Mouse (Mus musculus) heart, adult 8-10 months (tissue): ENCODE data around the gene Rab13. TPM values are rescaled to one million over a fixed set of nuclear protein-coding genes. Genes with fewer than 3 reads are reported as not detected.

Source experiments
- DNase-seq: peaks from one replicate; pipeline ENCODE4 v3.0.0; 2022; ENCODE audit warnings: low spot score
- microRNA-seq: library from miRNA; unstranded; fragments of <30 nt; microRNA quantifications from one replicate; pipeline ENCODE4 v1.2.0, GENCODE M21; 2022
- total RNA-seq, 4 experiments: library from RNA; stranded (reverse); gene quantifications; 2 replicates each; pipeline ENCODE4 v1.2.4; 2022

The Rab13 gene
- total RNA-seq, 4 experiments from 2014 or later = 3.1 to 5.6 (median 4.4) TPM

DNA sequence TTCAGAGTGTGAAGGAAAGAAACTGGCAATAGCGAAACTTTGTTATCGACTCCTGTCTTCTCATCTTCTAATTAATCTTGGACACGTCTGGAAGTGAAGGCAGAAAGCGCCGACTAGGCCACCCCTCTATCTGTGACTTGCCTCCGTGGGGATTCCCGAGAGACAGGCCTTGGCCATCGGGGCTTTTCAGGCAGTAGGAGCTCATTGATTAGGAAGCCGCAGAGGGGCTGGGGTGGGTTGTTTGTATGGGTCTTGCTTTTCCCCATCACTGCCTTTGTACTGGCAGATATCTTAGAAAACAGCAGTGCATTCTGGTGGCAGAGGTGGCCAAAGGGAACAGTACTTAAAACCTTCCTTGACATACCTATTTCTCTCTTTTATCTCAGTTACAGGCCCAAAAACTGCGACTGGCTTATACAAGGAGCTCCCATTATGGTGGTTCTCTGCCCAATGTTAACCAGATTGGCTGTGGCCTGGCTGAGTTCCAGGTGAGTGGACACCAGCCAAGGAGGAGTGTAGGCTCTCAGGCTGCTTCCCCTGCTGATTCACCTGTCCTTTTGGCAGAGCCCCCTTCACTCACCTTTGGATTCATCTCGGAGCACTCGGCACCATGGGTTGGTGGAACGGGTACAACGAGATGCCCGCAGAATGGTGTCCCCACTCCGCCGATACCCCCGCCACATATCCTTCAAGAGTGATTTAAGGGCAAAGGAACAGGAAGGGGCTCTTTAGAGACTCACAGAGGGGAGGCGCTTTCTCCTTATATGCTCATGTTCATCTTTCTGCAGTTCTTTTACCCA lies 43.4 kb downstream of the Rab13 start:
- no peak for DNase-seq

DNA sequence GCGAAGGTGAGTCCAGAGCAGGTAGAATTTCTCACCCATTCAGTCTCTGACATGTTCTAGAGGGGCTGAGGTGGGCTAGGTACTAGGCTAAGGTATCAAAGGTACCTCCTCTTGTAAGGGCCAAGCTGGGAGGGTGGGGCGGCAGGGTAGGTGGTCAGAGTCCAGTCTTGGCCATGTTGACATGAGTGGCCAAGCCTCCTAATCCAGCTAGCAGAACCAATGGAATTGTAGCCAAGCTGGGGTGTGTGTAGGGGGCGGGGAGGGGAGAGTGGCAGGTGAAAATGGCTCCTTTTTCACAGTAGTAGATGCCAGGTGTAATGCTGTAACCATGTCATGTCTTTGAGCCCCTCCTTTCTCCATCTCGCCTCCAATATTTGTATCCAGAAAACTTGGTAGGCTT lies 45.0 kb downstream of the Rab13 start:
- DNase-seq = no peak

DNA sequence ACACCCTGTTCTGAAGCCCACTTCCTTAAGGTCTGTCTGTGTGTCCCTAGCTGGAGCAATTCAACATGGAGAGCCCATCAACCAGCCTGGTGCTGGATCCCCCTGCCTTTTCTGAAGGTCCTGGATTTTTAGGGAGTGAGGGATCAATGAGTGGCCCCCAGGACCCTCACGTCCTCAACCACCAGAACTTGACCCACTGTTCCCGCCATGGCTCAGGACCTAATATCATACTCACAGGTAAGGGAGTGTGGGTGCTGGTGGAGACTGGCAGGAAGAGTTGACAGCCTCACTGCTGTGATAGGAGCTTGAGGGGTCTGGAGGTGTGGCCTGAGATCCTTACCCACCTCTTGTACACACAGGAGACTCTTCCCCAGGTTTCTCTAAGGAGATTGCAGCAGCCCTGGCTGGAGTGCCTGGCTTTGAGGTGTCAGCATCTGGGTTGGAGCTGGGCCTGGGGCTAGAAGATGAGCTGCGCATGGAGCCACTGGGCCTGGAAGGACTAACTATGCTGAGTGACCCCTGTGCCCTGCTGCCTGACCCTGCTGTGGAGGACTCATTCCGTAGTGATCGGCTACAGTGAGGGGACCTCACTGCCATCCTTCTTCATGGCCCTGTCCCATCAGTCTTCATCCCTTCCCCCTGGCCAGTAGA lies 49.8 kb downstream of the Rab13 start:
- DNase-seq = no peak

DNA sequence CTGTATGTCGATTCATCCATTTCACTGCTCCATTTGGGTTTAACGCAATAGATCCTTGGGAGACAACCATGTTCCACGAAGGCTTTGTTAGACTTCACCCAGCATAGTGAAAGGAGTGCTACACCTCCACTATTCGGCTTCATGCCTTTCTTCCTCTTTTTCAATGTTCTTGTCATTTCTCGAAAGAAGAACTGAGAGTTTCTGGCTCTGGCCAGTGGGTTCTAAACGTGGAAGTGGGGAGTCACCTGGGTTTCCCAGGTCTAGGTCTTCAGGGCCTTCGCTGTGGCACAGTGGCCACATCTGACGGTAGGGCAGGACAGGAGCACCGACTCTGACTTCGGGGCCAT lies 51.2 kb downstream of the Rab13 start:
- no peak for DNase-seq

DNA sequence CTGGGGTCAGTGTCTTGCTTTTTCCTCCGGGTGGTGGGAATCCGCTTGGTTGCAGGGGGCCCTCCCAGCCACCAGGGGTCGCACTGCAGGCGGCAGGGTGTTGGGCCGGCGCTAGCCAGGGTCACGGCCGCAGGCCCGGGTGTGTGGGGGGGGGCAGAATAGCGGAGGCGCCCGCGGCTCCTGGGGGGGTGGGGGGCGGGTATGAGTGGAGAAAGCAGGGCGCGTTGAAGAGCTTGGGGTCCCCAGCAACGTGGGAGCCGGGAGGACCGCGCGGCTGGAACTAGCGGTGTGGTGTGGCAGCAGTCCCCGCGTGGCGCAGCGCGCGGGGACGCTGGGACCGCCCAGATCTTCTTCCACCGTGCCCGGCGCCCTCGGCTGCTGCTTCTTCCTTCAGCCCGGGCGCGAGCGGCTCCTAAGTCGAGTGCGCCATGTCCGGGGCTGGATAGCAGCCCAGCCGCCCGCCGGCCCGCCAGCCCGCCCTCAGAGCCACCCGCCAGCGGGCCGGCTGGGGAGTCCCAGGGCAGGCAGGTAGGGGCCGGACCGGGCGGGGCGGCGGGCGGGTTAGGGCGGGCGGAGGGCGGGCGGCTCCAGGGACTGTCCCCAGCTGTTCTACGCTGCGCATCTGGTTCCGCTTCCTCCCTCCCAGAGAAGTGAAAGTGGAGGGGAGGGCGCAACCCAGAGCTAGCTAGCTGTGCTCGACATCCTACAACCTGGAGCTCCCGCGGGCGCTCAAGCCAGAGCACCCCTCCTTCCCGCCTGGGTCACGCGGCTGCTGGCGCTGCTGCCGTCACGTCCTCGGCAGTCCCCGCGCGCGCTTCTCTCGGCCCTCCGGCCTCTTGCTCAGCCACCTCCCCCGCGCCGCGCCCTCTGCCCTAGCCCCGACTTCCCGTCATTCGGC lies 51.8 kb downstream of the Rab13 start, which contains the start of gene Dennd4b:
Gene Dennd4b, plus strand, starts transcription at position 152 of the 898 bp plus-strand sequence.
- peak; percentile 90 for DNase-seq

DNA sequence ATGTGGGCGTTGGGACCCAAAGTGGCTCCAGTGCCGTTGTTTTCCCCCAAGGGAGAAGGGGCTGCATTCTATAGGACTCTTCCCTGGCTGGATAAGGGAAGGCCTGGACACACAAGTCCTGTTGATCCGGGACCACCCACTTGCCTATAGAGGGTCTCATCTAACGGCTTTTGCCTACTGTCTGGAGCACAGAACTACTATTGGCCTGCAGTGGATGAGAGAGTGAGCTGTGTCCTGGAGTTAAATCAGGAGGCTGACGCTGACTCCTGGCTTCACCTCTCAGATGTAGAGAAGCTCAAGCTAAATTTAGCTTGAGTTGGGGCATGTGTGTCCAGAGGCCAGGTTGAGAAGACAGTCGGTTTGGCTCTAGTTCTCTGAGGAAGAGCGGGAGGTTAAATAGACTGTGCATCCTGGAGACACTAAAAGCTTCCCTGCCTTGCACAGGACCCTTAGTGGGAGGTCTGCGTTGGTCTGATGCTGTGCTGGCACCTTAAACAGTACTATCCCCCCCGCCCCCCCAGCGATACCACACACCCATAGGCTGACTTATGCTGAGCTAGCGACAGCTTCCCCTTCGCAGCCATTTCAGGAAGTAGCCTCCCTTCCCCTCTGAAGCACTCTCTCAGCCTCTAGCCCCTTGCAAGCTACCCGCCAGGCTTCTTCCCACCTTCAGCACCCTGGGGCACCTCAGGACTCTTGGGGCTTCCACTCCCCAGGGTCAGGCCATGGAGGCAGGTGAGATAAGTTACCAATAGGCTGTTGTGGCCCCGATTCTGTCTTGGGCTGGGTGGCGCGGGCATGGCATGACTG lies 52.6 kb downstream of the Rab13 start:
- peak; percentile 36 for DNase-seq

DNA sequence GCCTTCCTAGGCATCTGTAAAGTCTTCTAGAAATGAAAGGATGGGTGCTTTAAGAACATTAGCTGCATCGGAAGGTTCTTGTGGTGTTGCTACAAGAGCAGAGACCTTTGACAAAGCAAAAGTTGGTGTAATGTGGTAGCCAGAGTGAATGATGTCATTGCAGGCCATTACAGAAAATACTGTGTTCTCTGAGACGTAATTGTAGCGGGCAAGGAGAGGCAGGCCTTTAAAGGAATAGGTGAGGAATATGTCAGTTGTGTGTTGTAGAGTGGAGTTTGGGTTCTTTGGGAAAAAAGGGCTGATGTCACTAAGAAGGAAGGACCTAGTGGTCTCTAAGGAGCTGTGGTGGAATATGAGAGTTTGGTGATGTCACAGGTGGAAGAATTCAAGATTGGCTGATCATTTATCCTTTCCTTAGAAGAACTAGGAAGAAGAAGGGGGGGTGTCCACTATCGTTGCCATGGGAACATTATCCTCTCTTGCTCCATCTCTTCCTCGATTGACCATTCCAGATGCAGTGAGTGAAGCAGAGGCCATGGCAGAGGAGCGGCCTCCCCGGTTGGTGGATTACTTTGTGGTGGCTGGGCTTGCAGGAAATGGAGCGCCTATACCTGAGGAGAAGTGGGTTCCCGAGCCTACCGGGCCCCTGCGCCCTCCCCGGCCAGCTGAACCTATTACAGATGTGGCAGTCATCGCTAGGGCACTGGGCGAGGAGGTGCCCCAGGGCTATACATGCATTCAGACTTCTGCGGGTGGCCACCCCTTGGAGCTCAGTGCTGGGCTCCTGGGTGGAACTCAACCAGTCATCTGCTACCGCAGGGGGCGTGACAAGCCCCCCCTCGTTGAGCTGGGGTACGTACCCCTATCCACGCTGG lies 53.6 kb downstream of the Rab13 start:
- no peak for DNase-seq

DNA sequence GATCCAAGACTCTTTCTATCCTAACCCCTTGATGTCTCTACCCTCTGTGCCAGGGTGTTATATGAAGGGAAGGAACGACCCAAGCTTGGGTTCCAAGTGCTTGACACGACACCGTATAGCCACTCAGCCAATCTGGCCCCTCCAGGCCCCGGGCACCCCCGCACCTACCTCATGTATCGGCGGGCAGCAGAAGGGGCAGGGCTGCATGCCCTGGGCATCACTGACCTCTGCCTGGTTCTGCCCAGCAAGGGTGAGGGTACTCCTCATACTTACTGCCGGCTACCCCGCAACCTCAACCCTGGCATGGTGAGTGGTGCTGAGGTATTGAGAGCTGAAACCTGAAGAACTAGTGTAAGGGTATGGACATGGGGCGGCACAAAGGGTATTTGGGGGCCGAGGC lies 54.7 kb downstream of the Rab13 start:
- no peak for DNase-seq

DNA sequence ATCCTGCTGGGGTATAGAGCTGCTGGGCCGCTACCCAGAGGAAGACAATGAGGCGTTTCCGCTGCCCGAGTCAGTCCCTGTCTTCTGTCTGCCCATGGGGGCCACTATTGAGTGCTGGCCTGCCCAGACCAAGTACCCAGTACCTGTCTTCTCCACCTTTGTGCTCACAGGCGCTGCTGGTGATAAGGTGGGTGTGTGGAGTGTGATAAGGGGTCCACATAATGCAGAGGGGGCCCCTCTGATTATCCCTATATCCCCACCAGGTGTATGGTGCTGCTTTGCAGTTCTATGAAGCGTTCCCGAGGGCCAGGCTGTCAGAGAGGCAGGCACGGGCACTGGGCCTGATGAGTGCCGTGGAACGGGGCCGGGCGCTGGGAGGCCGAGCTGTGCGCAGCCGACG lies 55.5 kb downstream of the Rab13 start:
- DNase-seq = no peak

DNA sequence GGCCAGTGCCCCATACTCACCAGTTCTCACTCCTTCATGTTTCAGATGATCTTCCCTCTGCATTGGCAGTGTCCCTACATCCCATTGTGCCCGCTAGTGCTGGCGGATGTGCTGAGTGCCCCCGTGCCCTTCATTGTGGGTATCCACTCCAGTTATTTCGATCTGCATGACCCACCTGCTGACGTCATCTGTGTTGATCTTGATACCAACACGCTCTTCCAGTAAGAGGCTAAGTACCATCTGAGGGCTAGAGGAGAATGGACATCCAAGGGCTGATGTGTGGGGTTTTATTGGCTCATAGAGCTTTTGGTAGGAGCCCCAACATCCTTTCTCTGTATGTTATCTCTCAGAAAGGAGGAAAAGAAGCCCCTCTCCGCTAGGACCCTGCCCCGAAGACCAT lies 57.3 kb downstream of the Rab13 start:
- DNase-seq = no peak

DNA sequence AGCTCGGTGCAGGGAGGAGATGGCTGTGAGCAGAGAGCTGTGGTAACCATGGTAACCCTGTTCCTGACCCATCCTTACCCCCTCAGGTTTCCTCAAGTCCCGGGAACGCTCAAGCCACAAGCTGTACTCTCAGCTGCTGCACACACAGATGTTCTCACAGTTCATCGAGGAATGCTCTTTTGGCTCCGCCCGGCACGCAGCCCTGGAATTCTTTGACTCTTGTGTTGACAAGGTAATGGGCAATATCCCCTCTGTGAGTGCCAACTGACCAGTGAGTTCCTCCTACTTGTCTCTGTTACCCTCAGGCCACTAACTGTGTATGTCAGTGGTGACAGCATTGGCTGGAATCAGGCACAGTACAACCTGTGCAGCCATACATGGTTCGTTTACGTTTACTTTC lies 58.7 kb downstream of the Rab13 start:
- DNase-seq = no peak

DNA sequence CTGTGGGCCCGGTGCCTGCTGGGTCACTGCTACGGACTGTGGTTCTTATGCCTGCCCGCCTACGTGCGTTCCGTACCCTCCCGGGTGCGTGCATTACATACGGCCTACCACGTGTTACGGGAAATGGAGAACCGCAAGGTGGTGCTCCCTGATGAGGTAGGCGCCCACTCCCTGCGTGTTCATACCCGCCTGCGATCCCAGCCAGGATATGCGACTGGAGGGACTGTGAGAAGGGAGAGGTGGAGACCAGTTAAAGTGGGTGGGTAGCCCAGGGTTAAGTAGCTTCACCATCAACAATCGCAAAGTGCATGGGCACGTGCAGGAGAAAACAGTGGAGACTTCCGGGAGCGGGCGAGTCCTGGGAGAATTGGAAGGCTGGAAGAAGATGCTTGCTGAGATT lies 60.4 kb downstream of the Rab13 start:
- DNase-seq = no peak

DNA sequence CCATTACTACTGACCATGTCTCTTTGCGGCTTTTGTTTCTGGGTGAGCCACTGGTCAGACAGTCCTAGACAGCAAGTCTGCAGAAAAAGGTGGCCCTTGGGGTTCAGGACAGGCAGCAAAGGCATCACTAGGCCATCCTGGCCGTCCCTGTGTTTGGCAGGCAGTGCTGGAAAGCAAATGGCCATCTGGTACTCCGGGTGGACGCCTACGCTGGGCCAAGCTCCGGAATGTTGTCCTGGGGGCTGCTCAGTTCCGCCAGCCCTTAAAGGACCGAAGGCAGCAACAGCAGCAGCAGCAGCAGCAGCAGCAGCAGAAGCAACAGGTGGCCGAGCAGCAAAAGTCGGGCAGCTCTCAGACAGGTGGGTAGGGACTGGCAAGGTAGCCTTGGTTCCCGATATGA lies 61.8 kb downstream of the Rab13 start:
- no peak for DNase-seq

Small RNA genes within 50 kb of the gene (microRNA-seq; reads per million reads assigned to microRNA genes)
- 1.1 reads per million for gene Mir7012

Other genes starting within 250 kb of the Rab13 start
- gene Hax1, start 214.9 kb upstream of the Rab13 start, total RNA-seq = 10 to 100 TPM; 38.8 to 56.6 (median 46.9) TPM
- 100 to 1,000 TPM in 1 of 4 experiments, 10 to 100 TPM in 3; 91.0 to 102 (median 93.9) TPM for gene 4933434E20Rik, start 162.1 kb upstream of the Rab13 start, total RNA-seq
- 100 to 1,000 TPM; 105 to 133 (median 121) TPM for gene Ubap2l, start 161.1 kb upstream of the Rab13 start, total RNA-seq
- 10 to 100 TPM; 34.1 to 43.4 (median 38.2) TPM for gene Tpm3, start 141.0 kb upstream of the Rab13 start, total RNA-seq
- under 1 TPM; 0.06 to 0.16 (median 0.10) TPM for gene Nup210l, start 109.6 kb upstream of the Rab13 start, total RNA-seq
- 1,000 to 10,000 TPM; 1,126 to 1,409 (median 1,219) TPM for gene Rps27, start within 50 bp of the Rab13 start, total RNA-seq
- gene Jtb, start 17.9 kb downstream of the Rab13 start, total RNA-seq = 10 to 100 TPM; 40.2 to 51.1 (median 42.2) TPM
- gene Creb3l4, start 29.8 kb downstream of the Rab13 start, total RNA-seq = under 1 TPM in 2 of 4 experiments, not detected in 2; 0.38 to 0.81 TPM
- gene Slc39a1, start 34.5 kb downstream of the Rab13 start, total RNA-seq = 10 to 100 TPM; 65.1 to 79.2 (median 75.5) TPM
- 10 to 100 TPM; 16.0 to 18.5 (median 16.4) TPM for gene Crtc2, start 40.5 kb downstream of the Rab13 start, total RNA-seq
- 10 to 100 TPM; 38.0 to 39.3 (median 38.7) TPM for gene Dennd4b, start 51.5 kb downstream of the Rab13 start, total RNA-seq
- 10 to 100 TPM; 41.4 to 51.4 (median 46.0) TPM for gene Gatad2b, start 79.5 kb downstream of the Rab13 start, total RNA-seq
- under 1 TPM; 0.57 to 0.76 (median 0.67) TPM for gene Slc27a3, start 176.2 kb downstream of the Rab13 start, total RNA-seq
- 10 to 100 TPM; 22.9 to 28.1 (median 24.4) TPM for gene Ints3, start 219.9 kb downstream of the Rab13 start, total RNA-seq